Mouse (Mus musculus) liver, adult 2 months (tissue): ENCODE results near the gene Glmn.

Experiments
- CTCF ChIP-seq: fragments of 200-500 bp; IDR thresholded peaks from 2 replicates; pipeline ENCODE4 v1.5.1; 2011; ENCODE audit warnings: low read depth, low read length, control low read depth
- POLR2A ChIP-seq: fragments of 200-500 bp; IDR thresholded peaks from 2 replicates; pipeline ENCODE4 v1.6.1; 2011; ENCODE audit warnings: low read length, control low read depth; ENCODE audit not compliant: insufficient read depth; ENCODE audit errors: extremely low read depth

DNA sequence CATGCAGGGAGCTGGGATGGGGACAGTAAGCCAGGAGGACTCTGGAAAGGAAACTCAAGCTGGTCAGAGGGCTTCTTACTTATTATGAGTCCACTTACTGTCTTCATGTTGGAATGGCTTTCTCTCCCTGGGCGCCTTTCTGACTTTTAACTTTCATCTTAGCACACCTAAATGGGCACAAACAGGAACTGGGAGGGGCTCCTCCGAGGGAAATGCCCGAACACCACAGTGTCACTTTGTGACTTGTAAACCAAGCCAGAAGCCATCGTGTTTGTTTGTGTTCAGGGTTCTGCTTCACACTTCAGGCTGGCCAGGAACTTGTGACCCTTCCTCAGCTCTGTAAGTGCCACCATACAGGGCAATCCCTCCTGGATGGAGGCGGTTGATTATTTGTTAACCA, 43.4 kb downstream of the Glmn start:
- no peak for TF ChIP-seq CTCF
- no peak for TF ChIP-seq POLR2A
